Mouse (Mus musculus) kidney, postnatal 25 days (tissue): ENCODE measurements around the gene Gucd1.
"Not testable (repeated sequence)": the region's sequence is repeated elsewhere in the genome, so short reads cannot be mapped to it uniquely, and the experiment has no call there.

ENCODE experiments used
- DNase-seq, 2 experiments: peaks; one replicate each; pipeline ENCODE4 v3.0.0; 2021; ENCODE audit warnings: mixed read lengths in 2 of 2

Gene Gucd1

DNA sequence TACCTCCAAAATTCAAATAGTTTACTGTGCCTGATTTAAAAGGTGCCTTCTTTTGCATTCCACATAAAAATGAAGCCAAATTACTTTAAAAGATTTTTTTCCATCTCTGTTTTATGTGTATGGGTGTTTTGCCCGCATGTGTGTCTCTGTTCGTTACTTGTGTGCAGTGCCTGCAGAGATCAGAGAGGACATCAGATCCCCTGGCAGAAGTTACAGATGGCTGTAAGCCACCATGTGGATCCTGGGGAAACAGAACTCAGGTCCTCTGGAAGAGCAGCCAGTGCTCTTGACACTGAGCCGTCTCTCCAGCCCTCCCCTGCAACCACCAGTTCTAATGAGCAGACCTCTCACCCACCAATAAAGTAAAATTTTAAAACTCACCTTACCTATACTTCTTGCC, 55.0 kb downstream of the Gucd1 start:
- DNase-seq: no peak

DNA sequence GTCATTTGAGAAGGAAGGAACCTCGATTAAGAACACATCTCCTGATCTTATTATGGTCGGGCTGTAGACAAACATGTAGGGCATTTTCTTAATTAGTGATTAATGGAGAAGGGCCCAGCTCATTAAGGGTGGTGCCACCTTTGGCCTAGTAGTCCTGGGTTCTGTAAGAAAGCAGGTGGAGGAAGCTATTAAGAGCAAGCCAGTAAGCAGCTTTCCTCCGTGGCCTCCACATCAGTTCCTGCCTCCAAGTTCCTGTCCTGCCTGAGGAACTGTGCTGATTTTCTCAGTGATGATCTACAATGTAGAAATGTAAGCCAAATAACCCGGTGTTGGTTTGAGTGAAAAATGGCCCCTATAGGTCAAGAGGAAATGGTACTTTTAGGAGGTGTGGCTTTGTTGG, 59.4 kb downstream of the Gucd1 start:
- no peak for DNase-seq

DNA sequence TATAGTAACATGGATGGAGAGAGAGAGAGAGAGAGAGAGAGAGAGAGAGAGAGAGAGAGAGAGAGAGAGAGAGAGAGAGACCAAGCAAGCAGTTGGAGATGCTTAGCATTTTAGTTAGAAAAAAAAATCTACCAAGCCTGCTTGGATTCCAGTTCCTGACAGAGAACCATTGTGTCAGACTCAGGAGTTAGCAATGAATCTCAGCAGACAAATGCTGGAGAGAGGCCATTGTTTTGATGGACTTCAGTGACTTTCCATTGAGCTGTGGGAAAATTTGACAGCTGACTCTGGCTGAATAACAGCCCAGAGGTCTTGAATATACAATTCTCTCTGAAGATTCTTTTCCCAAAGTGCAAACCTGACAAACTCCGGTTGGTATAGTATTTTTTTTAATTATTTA, 59.9 kb downstream of the Gucd1 start:
- no peak for DNase-seq

- not testable (repeated sequence) for DNase-seq
These were observed 61.5 kb downstream of the Gucd1 start for GRCm38 (mm10) chr10:75456061-75456831.

DNA sequence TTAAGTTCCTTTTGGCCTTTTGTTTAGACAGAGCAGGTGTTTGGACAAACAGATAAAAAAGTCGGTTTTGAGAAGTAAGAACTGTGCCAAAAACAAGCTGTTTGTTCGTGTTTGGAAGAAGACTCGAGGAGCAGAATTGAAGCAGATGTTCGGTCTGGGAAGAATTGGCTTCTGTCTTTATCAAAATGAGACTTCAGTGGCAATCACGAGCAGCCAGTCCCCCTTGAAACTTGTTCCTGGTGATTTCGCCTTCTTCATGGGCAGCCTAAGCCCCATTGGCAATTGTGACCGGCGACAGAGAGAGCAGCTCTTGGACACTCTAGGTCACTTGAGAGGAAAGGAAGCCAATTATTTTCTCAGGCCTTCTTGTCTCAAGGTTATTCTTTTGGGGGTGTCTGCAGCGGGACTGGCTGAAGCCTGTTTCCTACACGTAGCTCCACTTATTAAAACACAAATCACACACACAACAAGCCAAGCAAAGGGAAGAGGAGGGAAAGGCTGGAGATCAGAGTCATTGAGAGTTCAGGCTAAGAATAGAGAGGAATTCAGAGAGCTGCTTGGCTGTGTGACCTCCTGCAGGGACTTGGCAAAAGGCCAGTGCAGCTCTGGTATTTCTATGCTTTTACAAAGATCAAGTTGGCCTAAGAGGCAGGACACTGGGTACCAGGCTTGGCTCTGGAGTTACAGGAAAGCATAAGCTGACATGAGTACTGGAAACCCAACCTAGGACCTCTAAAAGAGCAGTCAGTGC, 66.6 kb downstream of the Gucd1 start:
- peak; percentile 93 for DNase-seq

DNA sequence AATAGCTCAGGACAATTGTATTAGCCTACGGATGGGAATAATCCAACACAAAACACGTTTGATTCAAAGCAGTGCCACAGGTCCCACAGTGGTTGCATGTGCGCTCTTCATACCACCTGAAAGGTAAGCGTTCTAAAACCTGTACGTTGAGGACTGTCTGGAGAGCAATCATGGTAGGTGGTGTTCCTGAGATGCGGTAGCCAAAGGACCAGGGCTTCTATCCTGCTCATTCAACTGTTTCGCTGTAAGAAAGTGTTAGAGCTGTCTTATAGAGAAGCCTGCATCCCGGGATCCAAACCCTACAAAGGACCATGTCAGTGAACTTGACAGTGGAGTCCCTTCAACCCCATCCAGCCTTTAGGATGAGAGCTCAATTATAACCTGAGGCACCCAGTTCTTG, 67.4 kb downstream of the Gucd1 start:
- no peak for DNase-seq

- no peak for DNase-seq
These were observed 68.9 kb downstream of the Gucd1 start for GRCm38 (mm10) chr10:75448806-75449420.

DNA sequence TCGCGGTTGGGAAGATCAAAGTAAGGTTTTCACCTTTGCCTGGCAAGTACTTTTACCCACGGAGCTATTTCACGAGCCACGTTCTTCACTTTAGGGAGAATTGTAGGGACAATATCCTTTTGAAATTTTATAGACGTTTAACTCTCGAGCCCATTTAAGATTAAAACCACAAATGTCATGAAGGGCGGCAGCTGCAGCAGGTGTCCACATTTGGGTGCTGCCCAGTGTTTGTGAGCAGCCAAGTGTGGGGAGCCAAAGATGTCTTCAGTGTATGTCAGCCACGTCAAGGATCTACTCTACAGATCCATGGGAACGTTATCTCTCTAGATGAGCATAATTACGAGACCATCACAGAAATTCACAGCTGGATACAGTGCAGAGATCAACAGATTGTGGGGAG, 70.3 kb downstream of the Gucd1 start:
- no peak for DNase-seq

DNA sequence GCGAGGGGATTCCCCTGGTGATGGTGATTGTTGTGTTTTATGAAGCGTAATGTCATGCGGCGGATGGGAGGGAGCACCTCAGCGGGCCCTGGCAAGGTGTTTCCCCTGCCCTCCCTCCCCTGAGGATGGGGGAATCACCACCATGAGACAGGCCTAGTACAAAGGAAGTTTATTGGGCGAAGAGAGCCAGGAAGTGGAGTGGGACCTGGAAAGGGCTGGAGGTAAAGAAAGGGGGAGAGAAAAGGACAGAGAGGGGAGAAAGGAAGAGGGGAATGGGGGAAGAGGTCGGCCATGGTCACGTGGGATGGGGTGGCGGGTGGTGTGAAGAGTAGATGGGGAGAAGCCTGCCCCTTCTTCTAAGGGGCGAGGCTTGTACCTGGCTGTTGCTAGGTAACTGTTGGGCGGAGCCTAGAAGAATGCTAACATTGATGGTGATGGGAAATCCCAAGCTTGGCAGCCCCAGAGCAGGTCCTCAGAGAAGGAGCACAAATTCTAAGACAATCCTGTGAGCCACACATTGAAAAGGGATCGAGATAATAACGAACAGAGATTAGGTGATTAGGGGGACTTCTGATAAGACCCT, 71.2 kb downstream of the Gucd1 start:
- peak; percentile 34 to 71 for DNase-seq

DNA sequence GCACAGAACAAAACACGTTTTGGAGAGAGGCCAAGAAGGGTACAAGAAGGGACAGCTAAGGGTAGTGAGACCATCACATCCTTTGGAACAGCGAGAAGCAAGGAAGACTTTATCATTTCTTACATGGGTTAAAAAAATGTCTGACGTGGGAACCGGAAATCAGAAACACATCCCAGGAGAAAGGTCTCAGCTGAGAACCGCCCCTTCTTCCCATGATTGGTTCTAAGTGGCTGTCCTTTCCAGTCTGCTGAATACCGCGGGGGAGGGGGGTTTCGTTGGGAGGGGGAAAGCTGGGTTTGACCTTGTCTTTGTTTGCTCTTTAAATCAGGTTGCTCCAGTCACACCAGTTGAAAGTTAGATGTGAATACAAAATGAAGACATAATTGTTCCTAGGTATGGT, 72.7 kb downstream of the Gucd1 start:
- DNase-seq: no peak

GRCm38 (mm10) chr10:75444111-75444826, 73.5 kb downstream of the Gucd1 start:
- no peak for DNase-seq

DNA sequence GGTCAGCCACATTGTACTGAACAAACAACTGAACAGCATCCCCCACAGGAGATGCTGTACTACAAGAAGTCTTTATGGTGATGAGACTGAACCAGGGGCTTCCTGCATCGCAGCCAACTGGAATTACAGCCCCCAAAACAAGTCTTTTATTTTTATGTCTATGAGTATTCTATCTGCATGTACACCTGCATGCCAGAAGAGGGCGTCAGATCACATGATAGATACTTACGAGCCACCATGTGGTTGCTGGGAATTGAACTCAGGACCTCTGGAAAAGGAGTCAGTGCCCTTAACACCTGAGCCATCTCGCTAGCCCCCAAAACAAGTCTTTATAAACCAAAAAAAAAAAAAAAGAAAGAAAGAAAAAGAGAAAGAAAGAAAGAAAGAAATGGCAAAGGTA, 74.8 kb downstream of the Gucd1 start:
- DNase-seq: no peak

DNA sequence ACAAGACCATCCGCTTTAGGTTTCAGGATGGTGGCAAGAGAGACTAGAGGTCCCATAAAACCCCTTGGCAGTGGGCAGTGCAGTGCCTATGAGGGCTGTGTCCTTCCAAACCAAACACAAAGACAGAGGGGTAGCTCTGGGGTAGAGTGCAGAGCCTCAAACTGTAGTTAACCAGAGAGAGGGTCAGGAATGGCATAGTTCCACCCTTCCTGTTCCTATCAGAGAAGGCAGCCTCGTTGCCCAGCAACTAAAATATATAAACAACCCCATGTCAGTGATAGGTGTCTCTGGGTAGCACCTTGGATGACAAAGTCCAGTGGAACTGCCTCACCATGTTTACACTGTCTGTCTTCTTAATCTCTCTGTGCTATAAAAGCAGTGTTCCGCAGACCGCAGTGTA, 76.0 kb downstream of the Gucd1 start:
- no peak for DNase-seq

DNA sequence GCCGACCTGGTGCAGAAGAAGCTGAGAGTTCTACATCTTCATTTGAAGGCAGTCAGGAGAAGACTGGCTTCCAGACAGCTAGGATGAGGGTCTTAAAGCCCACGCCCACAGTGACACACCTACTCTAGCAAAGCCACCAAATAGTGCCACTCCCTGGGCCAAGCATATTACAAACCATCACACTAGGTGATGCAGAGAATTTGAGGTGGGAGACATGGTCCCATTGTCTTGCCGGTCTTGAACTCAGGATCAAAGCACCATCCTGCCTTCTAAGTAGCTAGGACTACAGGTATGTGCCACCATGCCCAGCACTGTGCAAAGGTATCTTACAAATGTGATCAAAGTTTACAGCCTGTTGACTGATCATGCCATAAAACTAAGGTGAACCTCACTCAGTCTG, 77.0 kb downstream of the Gucd1 start:
- no peak for DNase-seq

- DNase-seq: peak; percentile 57 to 70
These were observed 78.5 kb downstream of the Gucd1 start for GRCm38 (mm10) chr10:75439211-75439811.

DNA sequence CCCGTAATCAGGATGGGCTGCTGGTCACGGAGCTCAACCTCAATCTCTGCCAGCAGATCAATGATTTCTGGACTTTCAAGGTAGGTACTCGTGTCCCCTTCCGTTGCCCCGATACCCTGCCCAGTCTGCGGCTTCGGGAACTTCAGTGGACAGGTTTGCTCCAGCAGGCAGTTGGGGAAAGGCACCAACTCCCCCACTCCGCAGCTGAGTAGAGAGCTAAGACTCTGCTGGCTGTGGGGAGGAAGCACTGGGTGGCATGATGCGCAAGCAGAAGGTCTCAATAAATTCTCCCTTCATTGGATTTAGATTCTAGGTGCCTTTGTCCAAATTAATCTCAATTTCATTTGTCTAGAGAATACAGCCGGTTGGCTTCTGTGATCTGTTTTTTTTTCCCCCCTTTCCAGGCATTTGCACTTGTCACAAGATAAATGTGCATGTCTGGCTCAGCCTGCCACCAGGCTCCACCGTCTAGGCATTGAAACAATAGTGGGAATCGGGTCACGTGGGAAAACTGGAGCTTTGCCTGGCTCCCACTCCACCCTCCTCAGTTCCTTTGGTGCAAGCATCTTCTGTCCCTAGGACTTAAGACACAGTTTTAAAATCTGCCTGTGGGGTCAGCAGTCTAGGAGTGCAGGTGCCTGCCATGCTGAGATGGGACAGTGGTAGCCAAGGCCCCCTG, 79.5 kb downstream of the Gucd1 start:
- DNase-seq: peak; percentile 82 to 87

DNA sequence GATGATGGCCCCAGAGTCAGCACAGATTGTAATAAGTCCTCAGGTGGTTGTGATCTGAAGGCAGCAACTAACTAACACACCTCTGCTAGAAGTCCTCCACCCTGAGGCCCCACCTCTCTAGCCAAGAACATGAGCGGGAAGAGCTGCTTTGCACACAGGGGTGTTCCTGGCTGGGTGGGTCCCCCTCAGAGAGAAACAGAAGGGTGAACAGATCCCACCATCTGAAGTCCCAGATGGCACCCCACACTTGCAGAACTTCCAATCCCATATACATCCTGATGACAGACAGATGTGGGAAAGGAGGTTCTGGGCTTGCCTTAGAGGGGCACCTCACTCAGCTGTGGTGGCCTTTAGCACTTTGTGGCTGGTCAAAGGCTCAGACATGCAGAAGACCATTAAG, 80.5 kb downstream of the Gucd1 start:
- no peak for DNase-seq

DNA sequence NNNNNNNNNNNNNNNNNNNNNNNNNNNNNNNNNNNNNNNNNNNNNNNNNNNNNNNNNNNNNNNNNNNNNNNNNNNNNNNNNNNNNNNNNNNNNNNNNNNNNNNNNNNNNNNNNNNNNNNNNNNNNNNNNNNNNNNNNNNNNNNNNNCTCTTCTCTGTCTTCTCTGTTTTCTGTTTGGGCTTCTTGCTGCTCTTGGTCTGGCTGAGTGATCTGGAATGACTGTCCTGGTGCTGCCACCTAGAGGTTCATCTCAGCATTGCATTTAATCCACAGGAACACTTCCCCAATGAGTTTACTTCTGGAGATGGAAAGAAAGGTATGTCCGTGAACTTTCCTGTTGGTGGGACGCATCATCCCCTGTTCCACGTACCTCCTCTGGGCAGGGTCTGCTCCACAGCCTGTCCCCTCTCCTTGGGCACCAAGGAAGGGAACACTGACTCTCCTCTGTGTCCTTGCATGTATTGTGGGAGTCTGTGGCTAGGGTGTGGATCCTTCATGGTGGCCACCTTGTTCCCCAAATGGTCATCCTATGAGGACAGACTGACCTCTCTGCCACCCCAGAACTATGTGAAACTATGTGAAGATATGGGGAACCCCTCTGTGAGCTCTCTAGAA, 81.1 kb downstream of the Gucd1 start:
- DNase-seq: peak; percentile 75 to 93

DNA sequence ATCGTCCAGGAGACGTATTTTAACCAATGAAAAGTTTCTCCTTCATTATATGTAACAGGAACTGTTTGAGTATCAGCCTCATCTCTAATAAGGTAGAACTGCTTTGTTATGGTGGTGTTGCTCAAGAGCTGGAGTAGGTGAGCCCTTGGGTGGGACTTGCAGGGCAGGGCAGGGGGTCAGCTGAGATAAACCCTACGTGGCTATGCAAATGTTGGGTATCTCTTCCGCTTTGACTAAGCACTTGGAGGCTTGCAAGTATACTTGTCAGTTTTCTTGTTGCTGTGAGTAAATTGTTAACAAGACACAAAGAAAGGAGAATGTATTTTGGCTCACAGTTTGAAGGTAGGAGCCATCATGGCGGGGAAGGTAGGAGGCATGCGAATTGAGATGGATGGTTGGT, 87.1 kb downstream of the Gucd1 start:
- no peak for DNase-seq

- no peak for DNase-seq
These were observed 87.6 kb downstream of the Gucd1 start for GRCm38 (mm10) chr10:75430147-75430537.

DNA sequence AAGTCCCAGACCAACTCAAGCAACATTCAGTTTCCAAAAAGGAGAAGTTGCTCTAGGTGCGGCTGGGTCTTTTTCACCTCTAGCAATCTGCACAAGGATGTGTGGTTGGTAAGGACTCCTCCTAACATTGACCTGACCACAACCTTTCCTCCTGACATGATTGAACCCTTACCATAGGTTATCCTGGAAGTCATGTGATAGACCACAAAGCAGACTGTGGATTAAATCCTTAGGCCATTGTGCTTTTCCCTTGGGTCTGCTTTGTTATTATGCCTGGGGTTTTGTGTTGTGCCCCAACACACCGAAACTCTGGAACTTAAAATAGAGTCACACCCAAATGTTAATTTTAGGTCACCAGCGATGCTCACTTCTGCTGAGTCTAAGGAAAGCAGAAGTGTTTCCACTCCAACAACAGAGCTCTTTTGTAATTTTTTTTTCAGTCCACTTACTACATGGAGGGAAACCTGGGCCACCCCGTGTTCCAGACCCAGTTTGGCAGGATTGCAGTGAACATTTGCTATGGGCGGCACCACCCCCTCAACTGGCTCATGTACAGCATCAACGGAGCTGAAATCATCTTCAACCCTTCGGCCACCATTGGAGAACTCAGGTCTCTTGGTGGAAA, 88.1 kb downstream of the Gucd1 start:
- no peak for DNase-seq
